Comparison of ENCODE assay signal across 8 mouse cellular contexts in genomic region chr9:114731871-114732682, GRCm38 (mm10). TPM values are rescaled to one million over a fixed set of nuclear protein-coding genes. Genes with fewer than 3 reads are reported as not detected.
DNase-seq lines count a peak whose midpoint lies in the region; ATAC-seq lines count a peak whose summit lies in the region.

No protein-coding gene starts in this region.

- whole genome bisulfite sequencing in heart, embryonic 11.5 days (ENCODE audit: insufficient replicate concordance), result 67% methylated on average over 12 of the region's 12 CpGs
- 73% methylated on average over 12 of the region's 12 CpGs for WGBS in forebrain, embryonic 15.5 days
- 40% methylated on average over 12 of the region's 12 CpGs for WGBS in liver, embryonic 16.5 days (ENCODE audit: insufficient replicate concordance)
- WGBS in stomach, embryonic 15.5 days, result 53% methylated on average over 12 of the region's 12 CpGs

- peak overlapping the region; percentile 84 for H3K4me3 ChIP-seq in heart, embryonic 11.5 days (ENCODE audit: low read depth, low read length)
- H3K4me3 ChIP-seq in forebrain, embryonic 15.5 days, result peak overlapping the region; percentile 82
- H3K4me3 ChIP-seq in liver, embryonic 16.5 days (ENCODE audit: low read depth, low read length), result peak overlapping the region; percentile 81
- peak overlapping the region; percentile 83 for H3K4me3 ChIP-seq in stomach, embryonic 15.5 days (replicated peaks)

- peak overlapping the region; percentile 86; the same call in 1 of the 2 replicates for H3K27ac ChIP-seq in heart, embryonic 11.5 days (ENCODE audit: low read depth, low read length)
- peak overlapping the region; percentile 82; the same call in 1 of the 2 replicates for H3K27ac ChIP-seq in forebrain, embryonic 15.5 days (replicated peaks)
- H3K27ac ChIP-seq in liver, embryonic 16.5 days (ENCODE audit: low read length), result peak overlapping the region; percentile 93
- H3K27ac ChIP-seq in stomach, embryonic 15.5 days, result peak overlapping the region; percentile 95; the same call in 1 of the 2 replicates

- no peaks in the 10 kb centered on the region for H3K9me3 ChIP-seq in heart, embryonic 11.5 days (replicated peaks; ENCODE audit: control insufficient read depth, low read length)
- no peaks in the 10 kb centered on the region for H3K9me3 ChIP-seq in forebrain, embryonic 15.5 days
- no peaks in the 10 kb centered on the region for H3K9me3 ChIP-seq in liver, embryonic 16.5 days (replicated peaks; ENCODE audit: control insufficient read depth, low read length)
- H3K9me3 ChIP-seq in stomach, embryonic 15.5 days, result no peaks in the 10 kb centered on the region

- no peak for DNase-seq in heart, postnatal 4 days
- peak; percentile 41 for DNase-seq in ES-CJ7 (ENCODE audit: low read depth, low spot score)
- DNase-seq in urinary bladder, postnatal 14 days (ENCODE audit: low spot score), result no peak
- no peak for DNase-seq in frontal cortex, adult 2 months (ENCODE audit: extremely low spot score in 1 of 2, low spot score in 1 of 2)

- peak overlapping the region; percentile 78 for H3K4me2 ChIP-seq in heart, embryonic 11.5 days
- peak overlapping the region; percentile 74 for H3K4me2 ChIP-seq in forebrain, embryonic 15.5 days (replicated peaks)
- H3K4me2 ChIP-seq in liver, embryonic 16.5 days (ENCODE audit: low read depth, low read length), result peak overlapping the region; percentile 88
- H3K4me2 ChIP-seq in stomach, embryonic 15.5 days, result peak overlapping the region; percentile 64

- peaks cover 38% of the 10 kb centered on the region for H3K4me1 ChIP-seq in heart, embryonic 11.5 days (ENCODE audit: control insufficient read depth, insufficient read depth, low read length)
- H3K4me1 ChIP-seq in forebrain, embryonic 15.5 days, result peaks cover 20% of the 10 kb centered on the region
- H3K4me1 ChIP-seq in liver, embryonic 16.5 days (ENCODE audit: control insufficient read depth, low read depth, low read length), result peaks cover 52% of the 10 kb centered on the region
- peaks cover 21% of the 10 kb centered on the region; the same call in 1 of the 2 replicates for H3K4me1 ChIP-seq in stomach, embryonic 15.5 days

- no peaks in the 10 kb centered on the region for H3K36me3 ChIP-seq in heart, embryonic 11.5 days (ENCODE audit: control insufficient read depth, insufficient read depth, low read length)
- no peaks in the 10 kb centered on the region for H3K36me3 ChIP-seq in forebrain, embryonic 15.5 days
- H3K36me3 ChIP-seq in liver, embryonic 16.5 days (ENCODE audit: control insufficient read depth, insufficient read depth), result no peaks in the 10 kb centered on the region
- H3K36me3 ChIP-seq in stomach, embryonic 15.5 days, result no peaks in the 10 kb centered on the region

- no peak for ATAC-seq in heart, embryonic 11.5 days (replicated peaks; ENCODE audit: insufficient number of reproducible peaks, low FRiP score, low TSS enrichment)
- no peak for ATAC-seq in forebrain, embryonic 15.5 days (replicated peaks)
- no peak for ATAC-seq in liver, embryonic 16.5 days (ENCODE audit: low read depth)
- no peak for ATAC-seq in stomach, embryonic 15.5 days (ENCODE audit: insufficient read depth, low FRiP score, low read depth)

- H3K27me3 ChIP-seq in heart, embryonic 11.5 days (ENCODE audit: control insufficient read depth, insufficient read depth, low read length), result no peaks in the 10 kb centered on the region
- H3K27me3 ChIP-seq in forebrain, embryonic 15.5 days, result no peaks in the 10 kb centered on the region
- H3K27me3 ChIP-seq in liver, embryonic 16.5 days (ENCODE audit: control insufficient read depth, insufficient read depth, low read depth, low read length), result no peaks in the 10 kb centered on the region
- H3K27me3 ChIP-seq in stomach, embryonic 15.5 days (replicated peaks), result no peaks in the 10 kb centered on the region

- H3K9ac ChIP-seq in heart, embryonic 11.5 days (ENCODE audit: low read depth, low read length), result peak overlapping the region; percentile 87
- H3K9ac ChIP-seq in forebrain, embryonic 15.5 days (replicated peaks), result peak overlapping the region; percentile 82
- H3K9ac ChIP-seq in liver, embryonic 16.5 days (ENCODE audit: low read depth, low read length), result peak overlapping the region; percentile 84
- H3K9ac ChIP-seq in stomach, embryonic 15.5 days, result peak overlapping the region; percentile 88; the same call in 1 of the 2 replicates

RNA-seq across cellular contexts. Expression of gene Cmtm6, which starts 1.2 kb away (rescaled TPM):
- 35.6 and 39.5 TPM in 2 replicates for polyA plus RNA-seq in heart, embryonic 11.5 days (2014; fragmentation: Nextera tagmentation; extraction: Ambion mirVana)
- total RNA-seq in heart, postnatal 4 days (2021), result 10 to 100 TPM; 32.5 to 33.6 TPM
- polyA plus RNA-seq in forebrain, embryonic 15.5 days (2015; fragmentation: Nextera tagmentation; extraction: Ambion mirVana), result 24.7 and 26.5 TPM in 2 replicates
- polyA plus RNA-seq in liver, embryonic 16.5 days (2015; fragmentation: Nextera tagmentation; extraction: Ambion mirVana), result 28.9 and 32.2 TPM in 2 replicates
- 58.7 and 60.9 TPM in 2 replicates for polyA plus RNA-seq in stomach, embryonic 15.5 days (2015; fragmentation: Nextera tagmentation; extraction: Ambion mirVana)
- polyA plus RNA-seq in frontal cortex, adult 2 months (2012; rRNA removed), result 18.4 and 23.9 TPM in 2 replicates

RNA-seq across cellular contexts. Expression of gene Dync1li1, which starts 43.5 kb away (rescaled TPM):
- polyA plus RNA-seq in heart, embryonic 11.5 days (2014; fragmentation: Nextera tagmentation; extraction: Ambion mirVana), result 66.9 and 76.1 TPM in 2 replicates
- total RNA-seq in heart, postnatal 4 days (2021), result 10 to 100 TPM; 77.0 to 77.2 TPM
- polyA plus RNA-seq in forebrain, embryonic 15.5 days (2015; fragmentation: Nextera tagmentation; extraction: Ambion mirVana), result 110 and 113 TPM in 2 replicates
- 18.4 and 19.3 TPM in 2 replicates for polyA plus RNA-seq in liver, embryonic 16.5 days (2015; fragmentation: Nextera tagmentation; extraction: Ambion mirVana)
- polyA plus RNA-seq in stomach, embryonic 15.5 days (2015; fragmentation: Nextera tagmentation; extraction: Ambion mirVana), result 57.6 and 58.3 TPM in 2 replicates
- polyA plus RNA-seq in frontal cortex, adult 2 months (2012; rRNA removed), result 49.7 and 56.9 TPM in 2 replicates

RNA-seq across cellular contexts. Expression of gene Cmtm7, which starts 49.6 kb away (rescaled TPM):
- polyA plus RNA-seq in heart, embryonic 11.5 days (2014; fragmentation: Nextera tagmentation; extraction: Ambion mirVana), result 105 and 121 TPM in 2 replicates
- 10 to 100 TPM; 44.0 to 47.2 TPM for total RNA-seq in heart, postnatal 4 days (2021)
- 15.2 and 18.1 TPM in 2 replicates for polyA plus RNA-seq in forebrain, embryonic 15.5 days (2015; fragmentation: Nextera tagmentation; extraction: Ambion mirVana)
- polyA plus RNA-seq in liver, embryonic 16.5 days (2015; fragmentation: Nextera tagmentation; extraction: Ambion mirVana), result 48.4 and 50.5 TPM in 2 replicates
- 103 and 105 TPM in 2 replicates for polyA plus RNA-seq in stomach, embryonic 15.5 days (2015; fragmentation: Nextera tagmentation; extraction: Ambion mirVana)
- 9.5 and 9.8 TPM in 2 replicates for polyA plus RNA-seq in frontal cortex, adult 2 months (2012; rRNA removed)
